Mouse (Mus musculus) lung, postnatal 0 days (tissue): ENCODE results near the gene Klc4.

Experiments used
- CTCF ChIP-seq: IDR thresholded peaks from 2 replicates; pipeline ENCODE4 v1.5.1; 2016; ENCODE audit warnings: antibody characterized with exemption, mild to moderate bottlenecking
- EP300 ChIP-seq: IDR thresholded peaks from 2 replicates; pipeline ENCODE4 v1.6.1; 2016; ENCODE audit warnings: antibody characterized with exemption, mild to moderate bottlenecking, control low read depth

DNA sequence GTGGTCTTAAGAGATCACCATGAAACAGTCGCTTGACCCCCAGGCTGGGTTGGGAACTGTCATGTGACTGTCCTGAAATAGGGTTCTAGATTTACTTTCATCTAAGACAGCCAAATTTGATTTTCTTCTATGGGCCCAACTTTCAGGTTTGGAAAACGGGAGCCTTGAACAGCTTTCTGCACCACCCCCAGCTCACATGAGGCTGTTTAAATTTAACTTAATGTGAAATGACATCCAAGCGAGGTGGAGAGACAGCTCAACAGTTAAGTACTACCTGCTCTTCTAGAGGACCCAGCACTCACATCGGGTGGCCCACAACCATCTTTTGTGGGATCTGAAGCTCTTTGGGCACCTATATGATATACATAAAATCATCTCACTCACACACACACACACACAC is 46.9 kb downstream of the Klc4 start:
- TF ChIP-seq CTCF (no peak), EP300 (no peak)
